Mouse (Mus musculus): ENCODE measurements at regions not wholly inside any gene's neighbourhood (a gene's known extent, or its start where the extent isn't known, plus 50 kb on each side); places are given as distances from the start of the nearest gene placed in this dataset.

DNA sequence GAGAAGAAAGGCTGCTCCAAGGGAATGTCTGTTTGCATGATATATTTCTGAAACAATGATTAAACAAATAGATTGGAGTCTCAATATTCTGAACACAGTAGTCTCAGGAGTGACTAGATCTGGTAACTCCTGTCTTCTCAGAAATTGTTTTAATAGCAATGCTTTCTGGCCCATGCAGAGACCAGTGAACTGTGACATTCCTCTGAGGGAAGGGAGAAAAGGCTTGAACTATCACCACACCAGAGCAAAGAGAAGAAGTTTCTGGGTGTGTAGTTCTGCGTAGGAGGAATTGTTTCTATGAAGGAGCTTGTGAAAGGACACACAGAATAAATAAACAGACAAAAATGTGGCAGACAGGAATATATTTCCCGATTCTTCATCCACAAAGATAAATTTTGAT is 277.1 kb downstream of the Osr1 start:
- no peak for DNase-seq (ENCODE audit: low read depth, low spot score)

DNA sequence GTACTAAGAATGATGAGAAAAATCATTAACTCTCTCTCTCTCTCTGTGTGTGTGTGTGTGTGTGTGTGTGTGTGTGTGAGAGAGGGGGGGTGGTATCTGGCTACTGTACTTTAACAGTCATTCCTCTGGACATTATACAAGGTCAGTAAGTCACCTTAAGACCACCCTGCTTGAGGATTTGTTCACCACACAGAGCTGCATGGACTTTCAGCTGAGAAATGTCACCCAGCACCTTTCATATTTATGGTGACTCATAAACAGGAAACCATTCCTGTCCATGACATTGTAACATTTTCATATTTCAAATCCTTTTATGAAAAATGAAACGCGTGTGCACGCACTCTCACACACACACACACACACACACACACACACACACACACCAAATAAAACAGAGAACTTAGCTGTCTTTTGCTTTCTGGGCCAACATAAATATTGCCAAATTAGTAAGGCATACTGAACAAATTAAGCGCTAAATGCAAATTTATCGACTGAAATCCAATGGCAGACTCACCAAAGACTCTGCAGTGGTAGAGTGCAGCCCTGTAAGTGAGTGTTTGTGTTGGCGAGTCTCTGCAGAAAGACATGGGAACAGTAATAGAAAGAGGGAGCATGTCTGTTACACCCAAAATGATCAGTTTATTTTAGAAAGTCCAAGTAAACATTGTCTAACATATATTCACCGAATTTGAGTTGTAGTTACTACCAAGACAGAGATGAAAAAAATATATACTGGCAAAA is 277.7 kb downstream of the Osr1 start:
- DNase-seq (ENCODE audit: low read depth, low spot score) = no peak

DNA sequence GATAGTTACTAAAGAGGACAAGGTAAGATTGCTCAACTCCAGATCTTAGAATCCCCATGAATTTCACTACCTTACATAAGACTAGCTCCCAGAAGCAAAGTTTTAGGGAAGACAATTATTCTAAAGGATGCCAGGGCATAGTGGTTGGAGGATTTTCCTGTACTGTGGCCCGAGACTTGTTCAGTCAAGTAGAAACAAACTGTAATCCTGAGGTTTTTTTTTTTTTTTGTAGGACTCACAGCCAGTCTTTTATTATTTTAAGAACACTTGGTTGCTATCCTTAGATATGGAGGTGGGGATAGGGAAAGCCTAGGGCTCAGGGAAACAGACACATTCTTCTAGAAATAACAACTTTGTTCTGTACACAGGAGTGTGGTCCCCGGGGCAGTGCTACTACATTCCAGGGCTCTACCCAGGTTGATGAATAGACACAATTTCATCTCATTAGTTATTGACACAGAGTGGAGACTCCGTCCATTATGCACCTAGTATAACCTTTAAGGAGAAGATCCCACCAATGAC is 285.6 kb downstream of the Osr1 start:
- DNase-seq (ENCODE audit: low read depth, low spot score) = no peak

DNA sequence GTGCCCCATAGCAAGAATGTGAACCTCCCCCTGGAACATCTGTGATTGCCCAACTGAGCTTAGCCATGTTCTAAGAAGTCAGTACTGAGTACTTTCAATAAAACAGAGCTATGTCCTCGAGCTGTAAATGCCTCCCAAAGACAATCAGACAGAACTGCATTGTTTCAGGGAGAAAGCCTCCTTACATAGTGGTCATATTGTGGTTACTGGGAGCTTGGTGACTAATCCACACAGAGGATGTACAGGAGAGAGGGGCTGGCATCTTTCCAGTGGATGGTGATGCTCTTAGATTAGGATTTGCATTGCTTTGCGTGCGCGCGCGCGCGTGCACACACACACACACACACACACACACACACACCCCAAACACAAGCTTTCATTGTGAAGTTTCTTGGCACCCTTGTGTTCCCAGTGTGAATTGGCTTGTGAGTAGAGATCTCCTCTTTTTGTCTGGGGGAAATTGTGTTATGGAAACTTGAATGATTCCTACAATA is 286.3 kb downstream of the Osr1 start:
- no peak for DNase-seq (ENCODE audit: low read depth, low spot score)

DNA sequence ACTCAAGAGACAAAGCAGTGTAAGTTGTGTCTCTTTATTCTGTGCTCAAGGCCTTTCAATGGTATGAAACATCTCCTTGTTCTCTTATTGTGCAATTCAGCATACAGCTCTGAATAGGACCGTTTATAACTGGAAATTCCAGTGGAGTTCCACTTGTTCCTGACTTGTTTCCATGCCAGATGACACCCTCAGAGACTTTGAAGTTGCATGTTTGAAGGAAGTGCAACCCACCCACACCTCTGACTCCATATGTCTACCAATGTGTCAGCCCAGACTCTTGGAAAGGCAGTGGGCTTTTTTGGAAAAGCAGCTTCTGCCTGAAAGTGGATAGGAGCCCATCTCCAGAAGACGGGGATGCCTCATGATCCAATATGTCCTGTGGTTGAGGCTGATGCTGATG is 288.1 kb downstream of the Osr1 start:
- DNase-seq (ENCODE audit: low read depth, low spot score) = no peak

DNA sequence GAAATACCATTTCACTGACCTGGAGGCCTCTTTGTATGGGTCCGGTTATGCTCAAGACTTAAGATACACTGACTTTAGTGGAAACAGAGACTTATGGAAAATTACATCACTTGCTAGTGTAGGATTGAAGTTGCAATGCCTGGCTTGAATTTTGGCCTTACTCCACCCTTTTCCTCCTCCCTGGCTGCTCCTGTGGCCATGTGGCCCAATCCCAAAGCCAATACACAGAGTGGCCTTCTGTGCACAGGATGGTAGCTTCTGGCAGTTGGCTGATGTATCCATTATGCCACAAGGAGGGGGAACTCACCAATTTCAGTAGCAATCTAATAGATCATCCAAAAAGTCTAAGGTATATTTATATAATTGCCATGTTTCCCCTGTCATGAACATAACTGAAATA is 292.4 kb downstream of the Osr1 start:
- no peak for DNase-seq (ENCODE audit: low read depth, low spot score)

DNA sequence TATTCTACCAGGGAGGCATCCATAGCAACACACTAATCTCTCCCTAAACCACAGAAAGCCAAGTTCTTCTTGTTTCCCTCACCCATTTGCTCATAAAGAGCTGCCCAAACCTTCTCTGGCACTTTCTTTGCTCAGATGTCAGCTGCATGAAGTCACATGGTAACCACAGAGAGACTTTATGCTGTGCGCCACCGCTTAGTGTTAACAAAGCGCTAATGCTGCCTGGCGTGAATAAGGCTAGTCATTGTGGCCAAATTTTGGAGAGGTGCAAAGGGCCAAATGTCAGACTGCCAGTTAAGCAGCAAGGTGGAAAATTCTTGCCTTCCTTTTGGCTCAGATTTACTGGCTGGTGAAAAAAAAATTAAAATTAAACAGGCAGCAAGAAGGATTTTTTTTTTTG is 302.3 kb downstream of the Osr1 start:
- no peak for DNase-seq (ENCODE audit: low read depth, low spot score)

DNA sequence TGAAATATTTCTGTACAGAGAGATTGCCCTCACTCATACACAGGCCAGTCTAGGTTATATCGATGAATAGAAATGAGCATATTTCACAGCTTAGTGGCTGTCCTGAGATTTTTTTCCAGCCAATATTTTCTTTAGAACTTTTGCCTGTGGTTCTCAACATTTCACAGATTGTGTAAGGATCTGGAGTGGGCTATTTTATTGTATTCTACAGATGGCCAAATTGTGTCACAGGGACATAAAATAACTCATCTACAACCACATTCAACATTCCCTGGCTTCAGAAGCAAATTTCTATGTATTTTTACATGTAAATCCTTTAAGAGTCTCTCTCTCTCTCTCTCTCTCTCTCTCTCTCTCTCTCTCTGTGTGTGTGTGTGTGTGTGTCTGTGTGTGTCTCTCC is 303.3 kb downstream of the Osr1 start:
- no peak for DNase-seq (ENCODE audit: low read depth, low spot score)

DNA sequence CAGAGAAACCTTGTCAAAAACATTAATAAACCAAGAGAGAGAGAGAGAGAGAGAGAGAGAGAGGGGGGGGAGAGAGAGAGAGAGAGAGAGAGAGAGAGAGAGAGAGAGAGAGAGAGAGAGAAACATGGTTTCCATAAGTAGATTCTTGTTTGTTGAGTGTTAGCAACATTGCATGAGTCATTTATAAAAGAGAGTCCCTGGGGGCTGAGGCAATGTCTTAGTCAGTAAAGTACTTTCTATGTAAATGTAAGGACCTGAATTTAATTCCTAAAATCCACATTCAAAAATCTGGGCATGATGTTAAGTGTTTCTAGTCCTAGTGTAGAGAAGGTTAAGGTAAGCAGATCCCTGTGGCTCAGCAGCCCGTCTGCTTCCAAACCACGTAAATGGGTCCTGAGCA is 304.9 kb downstream of the Osr1 start:
- DNase-seq (ENCODE audit: low read depth, low spot score) = no peak

DNA sequence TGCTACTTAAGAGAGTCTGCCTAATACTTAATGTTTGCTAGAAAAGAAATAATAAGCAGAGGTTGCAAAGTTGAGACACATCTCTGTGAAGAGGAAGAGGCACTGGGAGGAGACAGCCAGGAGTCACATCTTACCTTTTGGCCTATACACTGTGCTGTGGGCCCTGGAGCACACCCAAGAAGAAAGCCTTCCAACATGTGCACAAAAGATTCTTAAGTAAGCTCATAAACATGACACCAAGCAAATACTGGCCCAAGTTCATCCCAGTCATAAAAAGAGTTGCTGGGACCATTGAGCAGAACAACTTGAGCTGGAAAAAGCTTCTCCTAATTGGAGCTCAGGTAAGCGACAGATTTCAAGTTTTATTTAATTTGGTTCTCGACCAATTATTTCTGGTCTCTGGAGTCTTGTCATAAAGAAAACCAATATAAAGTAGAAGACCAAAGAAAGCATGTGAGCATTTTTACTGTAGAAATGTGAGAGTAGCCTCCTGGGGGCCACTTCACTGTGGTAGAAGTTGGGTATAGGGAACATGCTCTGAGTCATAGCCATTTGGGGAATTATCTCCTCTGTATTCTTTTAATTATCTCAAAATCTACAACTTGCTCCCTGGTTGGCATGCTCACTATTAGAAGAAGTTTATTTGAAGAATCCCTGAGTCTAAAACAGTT is 312.2 kb downstream of the Osr1 start:
- DNase-seq (ENCODE audit: low read depth, low spot score) = no peak

DNA sequence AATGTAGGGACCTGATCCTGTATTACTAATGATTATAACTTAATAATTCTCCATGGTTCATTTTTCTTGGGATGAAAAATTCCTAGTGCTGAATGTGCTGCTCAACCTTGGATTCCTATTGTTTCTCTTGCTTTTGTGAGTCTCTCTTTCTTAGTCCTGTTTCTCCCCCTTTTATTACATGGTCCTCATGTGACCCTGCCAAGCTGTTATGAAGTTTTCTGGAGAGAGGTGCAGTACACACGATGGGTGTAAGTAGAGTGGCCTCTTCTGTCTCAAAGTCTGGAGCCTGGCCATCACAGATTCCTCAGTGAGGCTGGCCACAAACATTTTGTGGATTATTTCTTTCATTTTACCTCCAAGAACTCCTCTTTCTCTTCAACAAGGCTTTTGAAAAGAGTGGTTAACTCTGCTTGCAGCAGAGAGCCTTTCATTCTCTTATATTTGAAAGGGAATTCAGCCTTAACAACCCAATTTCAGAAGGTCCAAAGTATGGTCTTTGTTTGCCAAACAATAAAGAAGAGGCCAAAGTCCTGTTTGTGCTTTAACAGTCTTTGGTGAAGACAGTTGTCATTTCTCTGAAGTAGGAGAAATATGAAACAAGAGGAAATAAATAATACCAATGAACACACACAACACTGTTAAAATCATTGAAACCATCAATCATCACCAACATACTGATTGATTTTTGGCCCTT is 313.3 kb downstream of the Osr1 start:
- DNase-seq (ENCODE audit: low read depth, low spot score) = no peak

DNA sequence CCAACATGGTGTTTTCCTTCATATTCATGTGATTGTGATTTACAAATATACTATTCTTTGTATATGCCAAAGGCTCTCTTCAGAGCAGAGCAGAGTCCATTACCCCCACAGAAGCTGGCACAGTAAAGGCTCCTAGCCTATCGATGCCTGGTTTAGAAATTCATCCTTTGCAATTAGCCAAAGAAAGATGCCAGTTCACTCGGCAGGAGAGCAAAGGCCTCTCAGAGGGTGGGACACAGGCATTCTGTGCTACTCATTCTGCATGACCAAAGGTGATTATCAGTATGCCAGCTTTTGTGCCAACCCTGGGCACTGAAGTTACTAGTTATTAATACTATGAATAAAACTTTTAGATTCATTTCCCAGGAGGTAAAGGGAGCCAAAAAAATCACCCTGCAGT is 324.6 kb downstream of the Osr1 start:
- no peak for DNase-seq (ENCODE audit: low read depth, low spot score)

DNA sequence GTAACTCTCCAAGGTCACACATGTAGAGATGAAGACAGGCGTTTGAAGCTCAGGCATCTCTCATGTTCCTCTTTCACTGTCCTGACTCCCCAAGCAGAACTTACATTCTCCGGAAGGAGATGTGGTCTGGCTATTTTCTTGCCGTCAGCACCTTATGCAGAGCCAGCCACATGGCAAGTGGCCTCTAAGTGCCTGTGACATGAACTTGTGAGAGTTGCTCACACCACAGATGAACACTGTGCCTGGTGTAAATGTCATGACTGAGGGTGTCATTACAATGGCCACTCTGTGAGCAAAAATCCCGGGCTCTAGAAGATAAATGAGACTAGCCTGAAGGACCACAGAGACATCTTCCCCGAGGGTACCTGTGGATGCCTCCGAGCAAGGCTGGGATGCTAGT is 328.1 kb downstream of the Osr1 start:
- DNase-seq (ENCODE audit: low read depth, low spot score) = no peak

DNA sequence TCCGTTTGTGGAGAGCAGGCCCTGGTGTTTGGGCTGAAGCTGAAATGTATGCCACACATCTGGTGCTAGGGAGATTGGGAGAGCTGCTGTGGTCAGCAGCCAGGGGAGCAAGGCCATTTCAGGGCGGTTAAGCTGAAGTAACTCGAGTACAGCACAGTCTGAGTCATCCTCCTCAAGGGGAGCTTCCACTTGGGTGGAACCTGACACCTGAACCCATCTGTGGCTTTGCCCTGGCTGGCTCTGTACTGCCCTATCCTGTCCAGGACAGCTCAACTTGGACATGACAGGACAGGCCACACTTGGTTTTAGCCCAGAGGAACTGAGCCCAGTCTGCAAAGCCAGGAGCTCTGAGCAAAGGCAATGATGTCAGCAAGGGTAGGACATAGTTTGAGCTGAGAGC is 328.5 kb downstream of the Osr1 start:
- DNase-seq (ENCODE audit: low read depth, low spot score) = no peak

DNA sequence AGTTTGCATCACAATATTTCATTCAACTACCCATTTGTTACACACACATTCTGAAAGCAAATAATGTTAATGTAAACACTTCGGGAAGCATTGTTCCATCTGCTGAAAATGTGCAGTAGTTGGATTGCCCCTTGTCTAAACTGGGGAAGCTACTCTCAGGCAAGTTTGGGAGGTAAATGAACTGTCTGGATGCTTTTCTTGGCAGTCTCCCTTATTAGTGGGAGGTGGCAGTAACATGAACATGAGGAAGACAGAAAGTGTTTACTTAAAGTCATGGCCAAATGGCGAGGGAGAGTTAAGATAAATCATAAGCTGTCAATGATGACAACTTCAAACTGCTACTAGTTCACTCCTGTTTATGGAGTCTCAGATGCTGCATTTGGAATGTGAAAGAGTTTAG is 332.0 kb downstream of the Osr1 start:
- no peak for DNase-seq (ENCODE audit: low read depth, low spot score)

DNA sequence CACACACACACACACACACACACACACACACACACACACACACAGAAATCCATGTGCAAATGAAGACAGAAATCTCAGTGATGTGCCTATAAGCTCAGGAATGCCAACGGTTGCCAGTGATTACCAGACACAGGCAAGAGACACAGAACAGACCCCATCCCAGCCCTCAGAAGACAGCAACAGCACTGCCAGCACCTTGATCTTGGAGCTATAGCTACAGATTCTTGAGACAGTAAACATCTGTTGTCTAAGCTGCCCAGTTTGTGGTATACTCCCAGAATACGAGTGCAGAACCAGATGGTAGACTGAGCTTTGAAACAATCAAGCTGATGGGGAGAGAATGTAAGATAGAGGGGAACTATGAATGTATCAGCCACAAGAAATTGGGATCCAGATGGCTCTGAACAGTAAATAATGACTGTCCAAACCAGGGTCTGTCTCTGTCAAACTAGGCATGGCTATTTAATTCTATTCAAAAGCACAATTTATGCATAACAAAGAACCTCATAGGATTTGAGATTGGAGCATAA is 333.9 kb downstream of the Osr1 start:
- no peak for DNase-seq (ENCODE audit: low read depth, low spot score)

DNA sequence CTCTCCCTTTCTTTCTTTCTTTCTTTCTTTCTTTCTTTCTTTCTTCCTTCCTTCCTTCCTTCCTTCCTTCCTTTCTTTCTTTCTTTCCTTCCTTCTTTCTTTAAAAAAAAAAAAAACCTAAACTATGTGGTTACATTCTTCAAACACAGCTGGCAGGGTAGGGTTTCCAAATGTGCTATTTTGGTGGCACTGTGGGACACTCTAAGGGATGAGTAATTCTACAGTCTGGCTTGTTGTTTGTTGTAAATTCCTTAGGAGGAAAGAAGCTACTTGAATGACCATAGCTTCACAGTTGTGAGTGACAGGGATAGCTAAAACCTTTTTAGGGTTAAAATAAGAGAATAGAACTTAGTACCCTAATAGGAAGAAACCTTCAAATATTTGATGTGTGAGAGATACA is 342.4 kb downstream of the Osr1 start:
- no peak for DNase-seq (ENCODE audit: low read depth, low spot score)

DNA sequence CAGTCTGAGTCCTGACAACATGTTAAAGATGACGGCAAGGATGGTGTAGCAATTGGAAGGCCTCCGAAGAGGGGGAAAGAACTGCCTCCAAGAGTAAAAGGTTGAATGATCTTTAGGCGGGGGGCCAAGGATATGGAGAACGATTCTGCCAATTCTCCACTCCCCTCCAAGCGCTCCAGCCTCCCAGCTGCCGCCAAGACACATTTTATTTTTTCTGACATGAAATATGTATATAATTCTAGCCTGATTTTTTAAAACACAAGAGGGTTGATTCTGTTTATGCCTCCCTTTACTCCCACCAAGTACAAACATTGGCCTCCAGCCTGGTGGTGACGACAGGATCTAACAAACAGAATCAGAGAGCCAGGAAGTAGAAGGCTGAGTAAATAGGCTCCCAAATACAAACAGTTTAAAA is 345.8 kb downstream of the Osr1 start:
- DNase-seq (ENCODE audit: low read depth, low spot score) = no peak

DNA sequence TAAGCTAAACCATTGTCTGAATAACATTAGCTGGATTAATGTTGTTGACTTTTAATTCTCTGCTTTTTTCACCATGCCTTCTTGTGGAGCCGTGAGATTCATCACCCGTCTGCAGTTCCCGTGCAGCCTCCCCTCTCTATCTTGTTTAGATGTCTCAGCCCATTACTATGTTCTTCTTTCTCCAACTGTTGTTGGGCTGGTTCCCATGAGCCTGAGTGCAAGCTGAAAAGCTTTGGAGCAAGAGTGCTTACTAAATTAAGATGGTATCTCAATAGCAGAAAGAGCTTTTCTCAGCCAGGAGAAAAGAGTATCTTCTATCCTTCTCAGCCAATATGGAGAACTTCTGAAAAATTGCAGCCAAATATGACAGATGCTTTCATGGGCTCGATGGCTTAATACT is 348.1 kb downstream of the Osr1 start:
- no peak for DNase-seq (ENCODE audit: low read depth, low spot score)

DNA sequence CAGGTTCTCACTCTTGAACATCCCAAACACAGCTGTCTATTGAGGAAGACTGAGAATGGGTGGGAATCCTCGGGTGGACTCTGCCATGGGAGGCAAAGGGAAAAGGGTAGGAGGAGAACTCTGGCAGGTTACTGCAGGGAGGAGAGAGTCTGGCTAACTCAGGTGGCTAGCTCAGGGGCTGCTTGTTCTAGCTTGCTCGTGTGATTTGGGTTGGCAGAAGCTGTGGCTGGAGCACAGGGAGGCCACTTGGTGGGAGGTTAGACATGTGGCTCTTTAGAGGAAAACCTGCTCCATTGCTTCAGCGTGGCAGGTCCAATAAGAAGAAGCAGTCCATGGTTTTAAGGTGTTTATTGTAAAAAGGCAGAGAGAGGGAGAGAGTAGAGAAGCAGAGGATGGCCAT is 349.1 kb downstream of the Osr1 start:
- DNase-seq (ENCODE audit: low read depth, low spot score) = no peak

DNA sequence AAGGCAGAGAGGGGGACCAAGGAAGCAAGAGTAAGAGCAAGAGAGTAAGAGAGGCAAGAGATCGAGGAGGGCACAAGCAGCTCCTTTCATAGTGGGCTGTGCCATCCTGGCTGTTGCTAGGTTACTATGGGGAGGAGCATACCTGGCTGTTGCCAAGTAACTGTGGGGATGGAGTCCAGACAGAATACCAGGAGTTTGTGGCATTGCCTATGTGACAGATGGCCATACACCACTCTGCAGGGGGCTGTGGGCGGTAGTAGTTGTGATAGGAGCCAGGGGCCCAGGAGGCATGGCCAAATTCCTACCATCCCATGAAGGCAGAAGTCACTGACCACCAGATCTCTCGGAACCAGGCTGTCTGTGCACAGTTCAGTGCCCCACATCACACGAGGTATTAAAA is 349.5 kb downstream of the Osr1 start:
- no peak for DNase-seq (ENCODE audit: low read depth, low spot score)

DNA sequence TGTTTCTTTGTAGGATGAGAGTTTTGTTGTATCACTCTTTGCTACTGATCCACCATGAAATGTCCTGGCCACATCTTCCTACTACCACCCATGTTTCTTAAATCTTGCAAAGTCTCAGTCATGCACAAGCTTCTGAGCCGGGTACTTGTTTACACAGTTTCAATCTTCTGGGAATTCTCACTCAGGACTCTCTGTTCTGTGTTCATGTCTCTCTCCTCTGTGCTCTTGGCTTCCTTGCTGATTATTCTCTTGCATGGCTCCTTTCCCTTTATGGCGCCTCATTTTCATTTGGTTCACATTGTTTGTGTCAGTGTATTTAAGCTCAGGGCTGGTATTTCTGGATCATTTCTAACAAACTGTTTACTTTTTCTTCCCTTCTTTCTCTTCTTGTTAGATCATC is 350.5 kb downstream of the Osr1 start:
- DNase-seq (ENCODE audit: low read depth, low spot score) = no peak

Measured in retina, adult 2 months (tissue).